Mouse (Mus musculus) lung, adult 2 months (tissue): ENCODE measurements at regions not wholly inside any gene's neighbourhood (a gene's known extent, or its start where the extent isn't known, plus 50 kb on each side); places are given as distances from the start of the nearest gene placed in this dataset.

Experiments
- CTCF ChIP-seq: fragments of 200-500 bp; IDR thresholded peaks from 2 replicates; pipeline ENCODE4 v1.5.1; 2011; ENCODE audit warnings: mild to moderate bottlenecking, low read length, control low read depth; ENCODE audit not compliant: insufficient read depth
- POLR2A ChIP-seq: fragments of 200-500 bp; IDR thresholded peaks from 2 replicates; pipeline ENCODE4 v1.6.1; 2011; ENCODE audit warnings: low read depth, mild to moderate bottlenecking, control low read depth, low read length, borderline replicate concordance; ENCODE audit errors: extremely low read depth

GRCm38 (mm10) chr5:141084746-141085145, 84.4 kb upstream of the Card11 start:
- no peak for TF ChIP-seq POLR2A
- TF ChIP-seq CTCF = no peak
